Mouse (Mus musculus) stomach, embryonic 14.5 days (tissue): Measurements from ENCODE around the gene Pdzk1ip1. TPM values are rescaled to one million over a fixed set of nuclear protein-coding genes. Genes with fewer than 3 reads are reported as not detected.
A peak's percentile ranks its signal among the peaks of the same experiment; 100 is the strongest.

Source experiments
- ATAC-seq: fragments of 200-750 bp; cut with Nextera tagmentation; 2 replicates; pipeline ENCODE4 v1.8.0; 2017; ENCODE audit warnings: low read depth, moderate TSS enrichment; ENCODE audit not compliant: insufficient number of reproducible peaks, insufficient read depth, low FRiP score
- H3K27ac ChIP-seq: fragments of 300-500 bp; sonication (generic); 2 replicates; pipeline ENCODE4 v1.5.1; 2014; ENCODE audit warnings: mild to moderate bottlenecking, low read length, moderate library complexity, mixed read lengths
- H3K27me3 ChIP-seq: fragments of 300-500 bp; sonication (generic); 2 replicates; pipeline ENCODE4 v1.6.1; 2014; ENCODE audit warnings: low read length, control low read depth, mixed read lengths; ENCODE audit not compliant: control insufficient read depth, insufficient read depth
- H3K36me3 ChIP-seq: fragments of 300-500 bp; sonication (generic); 2 replicates; pipeline ENCODE4 v1.6.1; 2014; ENCODE audit warnings: mild to moderate bottlenecking, control low read depth, low read length, moderate library complexity, mixed read lengths; ENCODE audit not compliant: control insufficient read depth, insufficient read depth
- H3K4me1 ChIP-seq: fragments of 300-500 bp; sonication (generic); 2 replicates; pipeline ENCODE4 v1.6.1; 2014; ENCODE audit warnings: low read length, control low read depth, mixed read lengths; ENCODE audit not compliant: control insufficient read depth, insufficient read depth
- H3K4me2 ChIP-seq: fragments of 300-500 bp; sonication (generic); replicated peaks from 2 replicates; pipeline ENCODE4 v1.6.1; 2014; ENCODE audit warnings: low read depth, low read length, control low read depth
- H3K4me3 ChIP-seq: fragments of 300-500 bp; sonication (generic); 2 replicates; pipeline ENCODE4 v1.5.1; 2014; ENCODE audit warnings: low read depth, low read length, control low read depth
- H3K9ac ChIP-seq: fragments of 300-500 bp; sonication (generic); replicated peaks from 2 replicates; pipeline ENCODE4 v1.6.1; 2014; ENCODE audit warnings: low read depth, mild to moderate bottlenecking, control low read depth, low read length, moderate library complexity, mixed read lengths
- H3K9me3 ChIP-seq: fragments of 300-500 bp; sonication (generic); 2 replicates; pipeline ENCODE4 v1.6.1; 2016; ENCODE audit warnings: low read depth, low read length, control low read depth; ENCODE audit not compliant: control insufficient read depth
- WGBS: fragments of 180-500 bp; shearing (Covaris S2); extraction: QIAGEN DNeasy Blood & Tissue Kit; methylation state at CpG from one replicate; pipeline ENCODE4 v1.1.7; 2014; 5-methylcytosine and 5-hydroxymethylcytosine counted together
- polyA plus RNA-seq: library from polyadenylated mRNA; unstranded; fragments of >200 nt; fragmentation: Nextera tagmentation; extraction: Ambion mirVana; gene quantifications from 2 replicates; pipeline ENCODE4 v1.2.1, GENCODE M21; 2014

Gene Pdzk1ip1
- polyA plus RNA-seq, 1 experiment from 2014 or later: 43.8 TPM

DNA sequence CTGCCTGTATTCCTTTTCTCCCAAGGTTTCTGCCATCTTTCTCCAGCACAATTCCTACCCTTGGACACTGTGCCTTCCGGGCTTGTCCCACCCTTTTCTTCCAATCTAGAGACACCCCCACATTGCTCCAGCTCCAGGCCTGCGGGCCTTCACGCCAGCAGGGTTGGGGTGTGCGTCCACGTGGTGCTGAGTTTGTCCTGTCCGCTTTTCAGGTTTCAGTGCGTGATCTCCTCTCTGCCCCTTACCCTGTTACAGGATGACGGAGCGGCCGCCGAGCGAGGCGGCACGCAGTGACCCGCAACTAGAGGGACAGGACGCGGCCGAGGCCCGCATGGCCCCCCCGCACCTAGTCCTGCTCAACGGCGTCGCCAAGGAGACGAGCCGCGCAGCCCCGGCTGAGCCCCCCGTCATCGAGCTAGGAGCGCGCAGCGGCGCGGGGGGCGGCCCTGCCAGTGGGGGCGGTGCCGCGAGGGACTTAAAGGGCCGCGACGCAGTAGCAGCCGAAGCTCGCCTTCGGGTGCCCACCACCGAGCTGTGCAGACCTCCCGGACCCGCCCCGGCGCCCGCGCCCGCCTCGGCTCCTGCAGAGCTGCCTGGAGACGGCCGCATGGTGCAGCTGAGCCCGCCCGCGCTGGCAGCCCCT, 25.5 kb upstream of the Pdzk1ip1 start:
- Histone ChIP-seq H3K36me3 (no peaks in the 10 kb centered on the region), H3K4me2 (peak overlapping the region; percentile 91), H3K4me1 (0 out of 2 replicates have a peak, but pooled peaks cover 3% of the 10 kb centered on the region), H3K27ac (no peak overlapping the region), H3K4me3 (peak overlapping the region; percentile 44), H3K9me3 (no peaks in the 10 kb centered on the region), H3K27me3 (peaks cover 67% of the 10 kb centered on the region), H3K9ac (no peak overlapping the region; the same call in 1 of the 2 replicates)
- peak; percentile 64 for ATAC-seq
- under 1% methylated on average over 53 of the region's 58 CpGs for WGBS

DNA sequence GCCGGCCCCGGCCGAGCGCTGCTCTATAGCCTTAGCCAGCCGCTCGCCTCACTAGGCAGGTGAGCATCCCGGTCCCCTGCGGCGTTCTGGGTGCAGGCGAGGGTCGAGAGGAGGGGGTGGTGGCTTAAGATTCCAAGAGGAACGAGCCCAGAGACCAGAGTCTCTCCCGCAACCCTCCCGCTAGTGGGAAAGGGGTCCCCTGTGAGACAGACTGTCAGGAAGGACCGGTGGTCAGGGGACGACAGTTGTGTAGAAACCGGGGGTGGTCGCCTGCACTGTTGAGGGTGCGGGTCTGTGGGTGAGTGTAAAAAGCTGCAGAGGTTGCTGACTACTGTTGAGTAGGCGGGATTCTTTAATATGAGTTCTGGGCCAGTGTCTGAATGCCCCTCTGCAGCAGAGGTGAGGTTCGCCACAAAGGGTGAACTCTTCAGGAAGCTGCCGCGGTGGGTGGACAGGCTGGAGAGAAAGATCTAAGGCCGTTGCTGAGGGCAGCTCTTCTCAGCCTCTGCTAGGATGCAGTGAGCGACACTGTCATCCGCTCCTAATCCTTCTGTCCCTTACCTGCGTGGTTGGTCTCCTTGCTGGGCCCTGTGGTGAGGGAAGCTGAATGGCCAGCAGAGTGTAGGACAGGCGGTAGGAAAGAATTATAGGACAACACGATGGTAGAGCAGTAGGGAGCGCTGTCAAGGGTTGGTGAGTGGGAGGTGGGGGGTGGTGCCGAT, 24.8 kb upstream of the Pdzk1ip1 start:
- WGBS: 2% methylated on average over 31 of the region's 31 CpGs
- no peak for ATAC-seq
- no peaks in the 10 kb centered on the region for H3K9me3 ChIP-seq
- peak overlapping the region; percentile 91 for H3K4me2 ChIP-seq
- H3K27me3 ChIP-seq: peaks cover 66% of the 10 kb centered on the region
- H3K4me3 ChIP-seq: peak overlapping the region; percentile 44
- no peak overlapping the region; the same call in 1 of the 2 replicates for H3K9ac ChIP-seq
- no peak overlapping the region for H3K27ac ChIP-seq
- no peaks in the 10 kb centered on the region for H3K36me3 ChIP-seq
- 0 out of 2 replicates have a peak, but pooled peaks cover 3% of the 10 kb centered on the region for H3K4me1 ChIP-seq

DNA sequence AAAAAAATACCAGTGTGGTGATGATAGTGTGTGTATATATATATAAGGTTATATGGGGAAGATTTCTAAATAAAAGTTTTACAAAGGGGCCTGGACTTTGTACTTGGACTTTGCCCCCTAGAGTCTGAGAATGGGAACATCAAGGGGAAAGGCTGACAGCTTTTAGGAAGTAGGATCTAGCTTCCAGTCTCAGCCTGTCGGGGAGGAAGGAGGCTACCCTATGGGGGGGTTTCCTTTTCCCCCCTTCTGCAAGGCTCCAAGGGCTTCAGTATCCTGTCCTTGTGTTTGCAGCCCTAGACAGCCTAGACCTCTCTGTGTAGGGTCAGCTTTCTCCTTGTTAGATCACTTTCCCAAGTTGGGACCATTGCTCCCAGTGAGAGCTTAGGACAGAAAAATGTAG, 16.8 kb upstream of the Pdzk1ip1 start:
- no peak overlapping the region for H3K4me2 ChIP-seq
- H3K4me3 ChIP-seq: no peak overlapping the region
- H3K27ac ChIP-seq: no peak overlapping the region
- H3K4me1 ChIP-seq: no peaks in the 10 kb centered on the region
- no peaks in the 10 kb centered on the region for H3K27me3 ChIP-seq
- H3K9me3 ChIP-seq: no peaks in the 10 kb centered on the region
- no peak overlapping the region for H3K9ac ChIP-seq
- 19% methylated on average over 1 of the region's 1 CpGs for WGBS
- ATAC-seq: no peak
- H3K36me3 ChIP-seq: no peaks in the 10 kb centered on the region

DNA sequence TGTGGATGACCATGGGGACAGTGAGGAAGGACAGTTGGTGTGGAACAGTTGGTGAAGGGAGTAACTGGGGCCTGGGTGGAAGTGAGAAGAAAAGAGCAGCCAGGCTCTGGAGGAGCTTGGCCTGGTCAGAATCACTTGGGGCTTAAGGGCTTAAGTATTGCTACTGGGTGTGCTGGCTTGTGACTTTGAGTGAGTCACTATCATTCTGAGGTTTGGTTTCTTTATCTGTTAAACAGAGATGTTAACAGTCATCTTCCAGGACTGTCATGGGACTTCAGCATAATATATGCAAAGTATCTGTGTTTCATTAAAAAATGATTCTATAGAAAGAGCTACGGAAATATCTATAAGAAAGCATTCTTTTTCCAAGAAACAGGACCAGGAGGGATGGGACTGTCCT, 13.7 kb upstream of the Pdzk1ip1 start:
- no peak overlapping the region for H3K4me2 ChIP-seq
- ATAC-seq: no peak
- H3K36me3 ChIP-seq: no peaks in the 10 kb centered on the region
- no peak overlapping the region for H3K9ac ChIP-seq
- WGBS: 80% methylated on average over 1 of the region's 1 CpGs
- no peaks in the 10 kb centered on the region for H3K27me3 ChIP-seq
- no peaks in the 10 kb centered on the region for H3K9me3 ChIP-seq
- H3K4me1 ChIP-seq: peaks cover 7% of the 10 kb centered on the region; the same call in 1 of the 2 replicates
- no peak overlapping the region for H3K4me3 ChIP-seq
- H3K27ac ChIP-seq: no peak overlapping the region

DNA sequence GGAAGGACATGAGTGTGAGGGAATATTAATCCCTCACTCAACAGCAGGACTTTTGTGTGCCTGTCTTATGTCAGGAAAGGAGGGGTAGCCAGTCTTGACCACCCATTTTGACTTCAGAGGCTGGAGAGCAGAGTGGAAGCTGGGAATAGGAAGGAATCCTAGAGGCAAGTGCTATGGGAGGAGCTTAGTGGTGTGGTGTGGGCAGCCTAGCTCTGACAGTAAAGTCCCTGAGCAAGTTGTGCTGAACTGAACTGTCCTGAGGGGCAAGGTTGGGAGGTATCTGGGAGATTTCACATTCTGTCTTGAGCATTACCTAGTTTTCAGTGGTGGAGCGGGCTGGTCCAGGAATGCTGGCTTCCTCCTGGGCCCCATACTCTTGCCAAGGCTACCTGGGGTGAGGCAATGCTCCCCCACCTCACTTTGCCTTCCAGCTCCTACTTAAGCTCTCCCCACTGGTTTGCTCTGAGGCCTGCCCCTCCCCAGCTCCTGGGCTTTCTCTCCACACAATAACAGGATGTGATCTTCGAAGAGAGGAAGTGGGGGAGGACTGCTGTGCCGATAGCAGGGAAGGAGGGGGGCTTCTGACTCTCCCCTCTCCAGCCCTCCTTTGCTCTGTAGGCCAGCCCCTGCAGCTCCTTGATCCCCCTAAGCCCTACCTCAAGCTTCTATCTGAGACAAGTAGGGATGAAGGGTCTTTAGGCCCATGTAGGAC, 13.1 kb upstream of the Pdzk1ip1 start:
- Histone ChIP-seq H3K4me1 (peaks cover 7% of the 10 kb centered on the region; the same call in 1 of the 2 replicates), H3K4me2 (no peak overlapping the region), H3K4me3 (no peak overlapping the region), H3K36me3 (no peaks in the 10 kb centered on the region), H3K9ac (no peak overlapping the region), H3K9me3 (no peaks in the 10 kb centered on the region), H3K27me3 (no peaks in the 10 kb centered on the region), H3K27ac (no peak overlapping the region)
- peak; percentile 17; the same call in 1 of the 2 replicates for ATAC-seq
- WGBS: 37% methylated on average over 3 of the region's 3 CpGs

DNA sequence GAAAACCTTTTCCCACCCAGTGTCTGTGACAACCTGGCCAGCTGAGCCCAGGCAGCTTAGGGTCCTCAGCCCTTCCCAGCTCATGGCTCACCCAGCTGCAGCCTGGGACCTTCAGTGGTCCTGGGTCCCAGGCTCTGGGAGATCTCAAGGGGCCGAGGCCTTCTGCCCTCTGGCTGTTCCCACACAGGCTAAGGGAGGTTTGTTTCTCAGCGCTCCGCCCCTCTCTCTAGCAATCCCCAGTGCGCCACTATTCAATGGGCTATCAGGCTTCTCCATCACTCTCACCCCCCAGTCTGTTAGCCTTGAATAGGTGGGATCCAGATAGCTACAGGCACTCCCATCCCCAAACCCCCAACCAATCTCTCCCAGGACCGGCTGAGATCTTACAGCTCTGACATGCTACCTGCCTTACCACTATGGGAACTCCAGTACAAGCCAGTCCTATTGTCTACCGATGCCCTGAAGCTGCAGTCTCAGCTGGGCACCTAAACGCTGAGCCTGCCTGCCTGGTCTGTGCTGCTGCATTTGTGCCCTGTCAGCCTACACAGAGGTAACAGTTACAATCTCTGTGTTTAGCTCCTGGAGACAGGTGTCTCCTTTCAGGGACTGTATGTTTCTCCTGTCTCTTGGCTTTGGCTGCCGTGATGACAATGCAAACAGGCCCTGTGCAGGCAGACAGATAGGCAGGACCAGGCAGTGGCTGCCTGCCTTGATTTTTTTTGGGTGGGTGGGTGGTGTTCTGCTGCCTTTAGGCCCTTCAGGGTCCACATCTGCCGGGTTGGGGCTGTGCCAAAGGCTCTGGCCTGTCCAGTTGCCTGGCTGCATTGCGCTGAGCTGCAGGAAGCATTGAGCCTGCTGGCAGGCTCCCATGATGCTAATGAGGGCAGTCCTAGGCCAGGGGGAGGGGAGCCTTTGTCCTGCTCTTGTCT, 9.4 kb upstream of the Pdzk1ip1 start:
- ATAC-seq: peak; percentile 57; the same call in 1 of the 2 replicates
- no peaks in the 10 kb centered on the region for H3K9me3 ChIP-seq
- 31% methylated on average over 10 of the region's 10 CpGs for WGBS
- no peak overlapping the region for H3K27ac ChIP-seq
- H3K9ac ChIP-seq: no peak overlapping the region
- no peaks in the 10 kb centered on the region for H3K36me3 ChIP-seq
- no peak overlapping the region for H3K4me3 ChIP-seq
- no peaks in the 10 kb centered on the region for H3K27me3 ChIP-seq
- peaks cover 7% of the 10 kb centered on the region; the same call in 1 of the 2 replicates for H3K4me1 ChIP-seq
- H3K4me2 ChIP-seq: no peak overlapping the region

DNA sequence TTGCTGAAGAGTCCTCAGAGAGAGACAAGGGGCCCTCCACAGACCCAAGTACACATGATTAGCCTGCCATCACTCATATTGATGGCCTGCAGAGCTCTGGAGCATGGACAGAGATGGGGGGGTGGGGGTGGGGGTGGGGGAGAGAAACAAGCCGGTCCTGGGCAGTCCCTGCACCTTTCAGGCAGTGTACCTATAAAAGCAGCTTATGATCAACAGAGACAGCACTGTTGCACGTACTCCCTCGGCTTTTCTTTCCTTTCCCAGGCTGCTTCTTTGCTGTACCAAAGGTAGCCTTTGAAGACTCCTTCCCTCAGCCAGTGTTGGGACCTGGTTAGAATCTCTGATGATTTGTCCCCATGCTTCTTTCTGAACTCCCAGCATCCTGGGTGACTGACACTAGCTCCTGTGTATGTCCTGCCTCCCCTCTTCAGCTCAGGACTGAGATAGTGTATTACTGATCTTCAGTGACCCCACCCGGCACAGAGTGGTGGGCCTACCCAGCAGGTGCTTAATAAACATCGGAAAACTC, 8.6 kb upstream of the Pdzk1ip1 start:
- no peak overlapping the region for H3K27ac ChIP-seq
- H3K9me3 ChIP-seq: no peaks in the 10 kb centered on the region
- no peak overlapping the region for H3K4me3 ChIP-seq
- WGBS: 24% methylated on average over 5 of the region's 5 CpGs
- peaks cover 7% of the 10 kb centered on the region; the same call in 1 of the 2 replicates for H3K4me1 ChIP-seq
- no peak overlapping the region for H3K9ac ChIP-seq
- H3K4me2 ChIP-seq: no peak overlapping the region
- H3K36me3 ChIP-seq: no peaks in the 10 kb centered on the region
- no peaks in the 10 kb centered on the region for H3K27me3 ChIP-seq
- no peak for ATAC-seq
